Mouse (Mus musculus) MEL (cell line): ENCODE results near the gene Nmrk1.
A peak's percentile ranks its signal among the peaks of the same experiment; 100 is the strongest.

Source experiments
- CTCF ChIP-seq, 3 experiments: IDR thresholded peaks in 2 of 3; conservative IDR thresholded peaks in 1 of 3; 2 replicates each; pipeline ENCODE4 v1.5.1; 2011 to 2012; ENCODE audit warnings: low read length in 3 of 3, low read depth in 2 of 3, mild to moderate bottlenecking in 2 of 3, improper control_type of control experiment in 1 of 3, inconsistent platforms in 1 of 3, mixed read lengths in 1 of 3, moderate library complexity in 1 of 3; ENCODE audit not compliant: control insufficient read depth in 1 of 3, insufficient read depth in 1 of 3, poor library complexity in 1 of 3, severe bottlenecking in 1 of 3
- E2F4 ChIP-seq: IDR thresholded peaks from 2 replicates; pipeline ENCODE4 v1.6.1; 2011; ENCODE audit warnings: low read depth, low read length, improper control_type of control experiment, borderline replicate concordance
- MAFK ChIP-seq: IDR thresholded peaks from 2 replicates; pipeline ENCODE4 v1.6.1; 2011; ENCODE audit warnings: low read depth, mild to moderate bottlenecking, low read length, improper control_type of control experiment, borderline replicate concordance
- TCF12 ChIP-seq: IDR thresholded peaks from 2 replicates; pipeline ENCODE4 v1.6.1; 2014; ENCODE audit warnings: low read depth, mild to moderate bottlenecking, inconsistent platforms, low read length, improper control_type of control experiment, moderate library complexity
- ZNF384 ChIP-seq: IDR thresholded peaks from 2 replicates; pipeline ENCODE4 v1.6.1; 2012; ENCODE audit warnings: low read depth, mild to moderate bottlenecking, inconsistent platforms, low read length, improper control_type of control experiment

DNA sequence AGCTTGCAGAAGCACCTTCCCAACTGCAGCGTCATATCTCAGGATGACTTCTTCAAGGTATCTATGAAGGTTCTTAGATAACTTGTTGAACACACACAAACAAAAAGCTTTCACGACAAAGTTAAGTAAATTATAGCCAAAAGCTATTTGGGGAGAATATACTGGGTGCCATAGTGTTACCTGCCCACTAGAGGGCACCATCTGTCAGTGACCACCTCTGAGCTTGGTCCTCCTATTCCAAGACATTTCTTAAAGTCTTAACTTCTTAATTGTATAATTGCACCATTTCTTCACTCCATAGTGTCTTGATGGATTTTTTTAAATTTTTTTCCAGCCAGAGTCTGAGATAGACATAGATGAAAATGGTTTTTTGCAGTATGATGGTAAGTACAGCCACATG, 7.8 kb downstream of the Nmrk1 start:
- TF ChIP-seq E2F4 (no peak), TCF12 (no peak), MAFK (no peak), CTCF (IDR thresholded peaks at IDR 0.05 in 2 of 3, conservative IDR thresholded peaks at IDR 0.05 in 1 of 3; ENCODE audit: control insufficient read depth in 1 of 3, insufficient read depth in 1 of 3, low read depth in 2 of 3, low read length in 3 of 3, poor library complexity in 1 of 3, severe bottlenecking in 1 of 3) (peak; percentile 65 to 70 (median 67)), ZNF384 (no peak)
